Mouse (Mus musculus) hindbrain, embryonic 16.5 days (tissue): ENCODE measurements around the gene Mapk9. TPM values are rescaled to one million over a fixed set of nuclear protein-coding genes. Genes with fewer than 3 reads are reported as not detected.

Source experiments
- ATAC-seq: fragments of 200-750 bp; cut with Nextera tagmentation; 2 replicates; pipeline ENCODE4 v1.8.0; 2017; ENCODE audit warnings: moderate TSS enrichment, moderate library complexity
- H3K27ac ChIP-seq: fragments of 300-500 bp; sonication (generic); 2 replicates; pipeline ENCODE4 v1.5.1; 2014; ENCODE audit warnings: low read depth, mild to moderate bottlenecking, control low read depth, low read length, moderate library complexity
- H3K27me3 ChIP-seq: fragments of 300-500 bp; sonication (generic); replicated peaks from 2 replicates; pipeline ENCODE4 v1.6.1; 2014; ENCODE audit warnings: low read length; ENCODE audit not compliant: control insufficient read depth, insufficient read depth
- H3K36me3 ChIP-seq: fragments of 300-500 bp; sonication (generic); 2 replicates; pipeline ENCODE4 v1.6.1; 2014; ENCODE audit warnings: mild to moderate bottlenecking, low read length, moderate library complexity, mixed read lengths; ENCODE audit not compliant: control insufficient read depth, insufficient read depth
- H3K4me1 ChIP-seq: fragments of 300-500 bp; sonication (generic); 2 replicates; pipeline ENCODE4 v1.6.1; 2014; ENCODE audit warnings: low read depth, low read length; ENCODE audit not compliant: control insufficient read depth, insufficient read depth
- H3K4me2 ChIP-seq: fragments of 300-500 bp; sonication (generic); 2 replicates; pipeline ENCODE4 v1.6.1; 2014; ENCODE audit warnings: mild to moderate bottlenecking, low read length, control low read depth, moderate library complexity
- H3K4me3 ChIP-seq: fragments of 300-500 bp; sonication (generic); 2 replicates; pipeline ENCODE4 v1.5.1; 2014; ENCODE audit warnings: mild to moderate bottlenecking, low read length, control low read depth, moderate library complexity
- H3K9ac ChIP-seq: fragments of 300-500 bp; sonication (generic); 2 replicates; pipeline ENCODE4 v1.6.1; 2014; ENCODE audit warnings: low read depth, mild to moderate bottlenecking, control low read depth, low read length, moderate library complexity
- H3K9me3 ChIP-seq: fragments of 300-500 bp; sonication (generic); 2 replicates; pipeline ENCODE4 v1.6.1; 2014; ENCODE audit warnings: mild to moderate bottlenecking, low read length, moderate library complexity; ENCODE audit not compliant: control insufficient read depth
- WGBS: fragments of 180-500 bp; shearing (Covaris S2); extraction: QIAGEN DNeasy Blood & Tissue Kit; methylation state at CpG from one replicate; pipeline ENCODE4 v1.1.7; 2014; 5-methylcytosine and 5-hydroxymethylcytosine counted together
- polyA plus RNA-seq: library from polyadenylated mRNA; unstranded; fragments of >200 nt; fragmentation: Nextera tagmentation; extraction: Ambion mirVana; gene quantifications from 2 replicates; pipeline ENCODE4 v1.2.1, GENCODE M21; 2015

The Mapk9 gene
- polyA plus RNA-seq, 1 experiment from 2014 or later: 69.0 TPM

GRCm38 (mm10) chr11:49895966-49896590 lies 49.5 kb downstream of the Mapk9 start:
- no peaks in the 10 kb centered on the region for H3K27me3 ChIP-seq
- no peaks in the 10 kb centered on the region for H3K4me1 ChIP-seq
- no peaks in the 10 kb centered on the region for H3K9me3 ChIP-seq
- H3K9ac ChIP-seq: no peak overlapping the region
- no peak overlapping the region for H3K27ac ChIP-seq
- H3K4me3 ChIP-seq: no peak overlapping the region
- no peaks in the 10 kb centered on the region for H3K36me3 ChIP-seq
- no peak overlapping the region for H3K4me2 ChIP-seq
- ATAC-seq: no peak
- 64% methylated on average over 6 of the region's 6 CpGs for WGBS

- no peak overlapping the region for H3K9ac ChIP-seq
- H3K4me2 ChIP-seq: no peak overlapping the region
- no peaks in the 10 kb centered on the region for H3K9me3 ChIP-seq
- H3K27ac ChIP-seq: no peak overlapping the region
- no peaks in the 10 kb centered on the region for H3K36me3 ChIP-seq
- H3K27me3 ChIP-seq: no peaks in the 10 kb centered on the region
- WGBS: 62% methylated on average over 6 of the region's 6 CpGs
- no peak for ATAC-seq
- no peak overlapping the region for H3K4me3 ChIP-seq
- peaks cover 8% of the 10 kb centered on the region for H3K4me1 ChIP-seq
Observed at GRCm38 (mm10) chr11:49900043-49900442, 53.5 kb downstream of the Mapk9 start.

GRCm38 (mm10) chr11:49900962-49901658 lies 54.6 kb downstream of the Mapk9 start:
- no peaks in the 10 kb centered on the region for H3K36me3 ChIP-seq
- H3K27me3 ChIP-seq: no peaks in the 10 kb centered on the region
- H3K27ac ChIP-seq: no peak overlapping the region
- peak overlapping the region; percentile 84 for H3K4me3 ChIP-seq
- H3K4me2 ChIP-seq: peak overlapping the region; percentile 97
- H3K9ac ChIP-seq: peak overlapping the region; percentile 92
- no peaks in the 10 kb centered on the region for H3K9me3 ChIP-seq
- WGBS: 22% methylated on average over 15 of the region's 15 CpGs
- peaks cover 8% of the 10 kb centered on the region for H3K4me1 ChIP-seq
- ATAC-seq: peak; percentile 50

GRCm38 (mm10) chr11:49901659-49902458 lies 55.3 kb downstream of the Mapk9 start, which contains the start of gene Rasgef1c:
TSS of gene Rasgef1c (plus strand) at chr11:49901835.
- Histone ChIP-seq H3K36me3 (no peaks in the 10 kb centered on the region), H3K9ac (peak within 1 kb of the TSS; percentile 92), H3K27me3 (no peaks in the 10 kb centered on the region), H3K4me1 (peaks cover 8% of the 10 kb centered on the region), H3K4me3 (peak within 1 kb of the TSS; percentile 84), H3K4me2 (peak within 1 kb of the TSS; percentile 97), H3K27ac (peak within 1 kb of the TSS; percentile 66; the same call in 1 of the 2 replicates), H3K9me3 (no peaks in the 10 kb centered on the region)
- peak; percentile 92 for ATAC-seq
- WGBS: 2% methylated on average over 49 of the region's 99 CpGs

- no peaks in the 10 kb centered on the region for H3K36me3 ChIP-seq
- peak; percentile 31; the same call in 1 of the 2 replicates for ATAC-seq
- no peak overlapping the region for H3K9ac ChIP-seq
- H3K4me2 ChIP-seq: peak overlapping the region; percentile 9; the same call in 1 of the 2 replicates
- no peak overlapping the region for H3K4me3 ChIP-seq
- 16% methylated on average over 7 of the region's 7 CpGs for WGBS
- H3K9me3 ChIP-seq: no peaks in the 10 kb centered on the region
- no peaks in the 10 kb centered on the region for H3K27me3 ChIP-seq
- peaks cover 8% of the 10 kb centered on the region for H3K4me1 ChIP-seq
- no peak overlapping the region for H3K27ac ChIP-seq
Observed at GRCm38 (mm10) chr11:49903333-49903732, 56.8 kb downstream of the Mapk9 start.

- Histone ChIP-seq H3K9me3 (no peaks in the 10 kb centered on the region), H3K27me3 (no peaks in the 10 kb centered on the region), H3K27ac (peak overlapping the region; percentile 21), H3K9ac (no peak overlapping the region), H3K4me2 (no peak overlapping the region), H3K4me1 (peaks cover 8% of the 10 kb centered on the region), H3K4me3 (no peak overlapping the region), H3K36me3 (no peaks in the 10 kb centered on the region)
- 26% methylated on average over 15 of the region's 15 CpGs for WGBS
- peak; percentile 62 for ATAC-seq
Observed at GRCm38 (mm10) chr11:49918521-49919180, 72.1 kb downstream of the Mapk9 start.

GRCm38 (mm10) chr11:49919304-49919703 lies 72.8 kb downstream of the Mapk9 start:
- 91% methylated on average over 6 of the region's 6 CpGs for WGBS
- Histone ChIP-seq H3K4me3 (no peak overlapping the region), H3K27ac (no peak overlapping the region), H3K9ac (no peak overlapping the region), H3K27me3 (no peaks in the 10 kb centered on the region), H3K4me2 (no peak overlapping the region), H3K4me1 (peaks cover 8% of the 10 kb centered on the region), H3K36me3 (no peaks in the 10 kb centered on the region), H3K9me3 (no peaks in the 10 kb centered on the region)
- no peak for ATAC-seq

GRCm38 (mm10) chr11:49923539-49923938 lies 77.0 kb downstream of the Mapk9 start:
- Histone ChIP-seq H3K9me3 (no peaks in the 10 kb centered on the region), H3K27me3 (no peaks in the 10 kb centered on the region), H3K4me3 (no peak overlapping the region), H3K27ac (no peak overlapping the region), H3K9ac (no peak overlapping the region), H3K36me3 (no peaks in the 10 kb centered on the region), H3K4me2 (no peak overlapping the region), H3K4me1 (peaks cover 9% of the 10 kb centered on the region)
- ATAC-seq: no peak
- 79% methylated on average over 9 of the region's 9 CpGs for WGBS
